Mouse (Mus musculus) spleen, postnatal 36 days (tissue): ENCODE data around the gene Bin2.

Experiments used
- DNase-seq, 2 experiments: peaks; one replicate each; pipeline ENCODE4 v3.0.0; 2022; ENCODE audit warnings: low spot score in 2 of 2, mixed read lengths in 1 of 2

Gene Bin2

GRCm38 (mm10) chr15:100669337-100669736 lies at the start of gene Bin2:
Bin2 (minus strand) TSS chr15:100669553.
- DNase-seq: peak; percentile 89 to 92

- no peak for DNase-seq
Measured at GRCm38 (mm10) chr15:100718572-100718971, 49.2 kb upstream of the Bin2 start.

GRCm38 (mm10) chr15:100717933-100718332 lies 48.6 kb upstream of the Bin2 start:
- DNase-seq: no peak

- DNase-seq: no peak
Measured at GRCm38 (mm10) chr15:100715399-100715993, 46.1 kb upstream of the Bin2 start.

DNA sequence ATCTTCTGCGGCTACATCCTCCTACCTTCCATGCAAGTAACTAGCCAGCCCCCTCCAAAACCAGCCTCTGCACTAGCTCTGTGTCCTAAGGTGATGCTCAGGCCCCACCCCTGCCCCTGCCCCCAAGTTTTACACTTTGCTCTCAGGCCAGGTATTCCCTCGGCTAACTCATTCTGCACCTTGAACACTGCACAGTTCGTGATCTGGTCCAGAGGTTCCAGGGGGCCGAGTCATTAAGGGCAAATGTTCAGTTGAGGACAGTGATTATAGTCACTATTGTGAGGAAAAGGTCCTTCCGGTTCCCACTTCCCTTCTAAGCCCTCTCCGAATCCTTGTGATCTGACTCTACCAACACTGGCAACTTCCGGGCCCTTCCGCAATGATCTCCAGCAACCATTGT lies 45.1 kb upstream of the Bin2 start:
- no peak for DNase-seq

GRCm38 (mm10) chr15:100710838-100711237 lies 41.5 kb upstream of the Bin2 start:
- DNase-seq: no peak

DNA sequence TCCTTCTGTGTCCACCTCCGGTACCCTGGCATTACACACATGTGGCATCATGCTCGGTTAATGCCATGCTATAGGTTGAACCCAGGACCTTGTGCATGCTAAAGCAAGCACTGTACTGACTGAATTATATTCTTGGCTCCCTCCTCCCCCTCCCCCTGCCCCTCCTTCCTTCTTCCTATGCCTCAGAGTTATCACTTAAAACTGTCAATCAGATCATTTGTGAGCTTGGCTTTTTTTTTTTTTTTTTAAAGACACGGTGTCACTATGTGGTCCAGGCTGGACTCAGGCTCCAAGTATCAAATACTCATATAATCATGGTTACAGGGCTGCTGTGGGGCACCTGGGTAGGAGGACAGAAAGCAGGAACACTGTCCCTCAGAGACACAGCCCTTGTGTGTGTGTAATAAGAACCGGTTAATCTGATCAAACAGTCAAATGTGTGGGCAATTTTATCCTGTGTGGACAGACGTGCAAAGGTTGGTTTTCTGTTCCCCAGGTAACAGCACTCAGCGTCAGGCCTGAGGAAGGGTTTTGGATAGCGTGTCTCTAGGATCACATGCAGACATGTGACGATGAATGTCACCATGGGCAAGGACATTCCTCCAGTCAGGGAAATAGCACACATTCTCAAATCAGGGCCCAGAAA lies 39.2 kb upstream of the Bin2 start:
- DNase-seq: no peak

- peak; percentile 92 for DNase-seq
Measured at GRCm38 (mm10) chr15:100706226-100706625, 36.9 kb upstream of the Bin2 start.

DNA sequence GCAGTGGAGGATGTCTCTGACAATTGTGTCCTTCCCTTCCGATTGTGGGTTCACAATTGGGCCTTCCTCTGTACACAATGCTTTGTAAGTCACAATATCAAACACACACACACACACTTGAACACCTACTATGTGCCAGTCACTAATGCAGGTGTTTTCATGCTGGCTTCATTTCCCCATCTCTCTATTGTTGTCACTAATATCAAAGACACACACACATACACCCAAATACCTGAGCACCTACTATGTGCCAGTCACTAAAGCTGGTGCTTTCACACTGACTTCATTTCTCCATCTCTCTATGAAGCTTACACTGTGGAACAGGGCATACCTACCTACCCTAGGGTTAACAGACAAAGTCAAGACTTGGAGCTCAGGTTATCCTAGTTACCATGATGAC lies 36.0 kb upstream of the Bin2 start:
- DNase-seq: no peak

- DNase-seq: peak in 1 of 2 experiments; percentile 17
Measured at GRCm38 (mm10) chr15:100703913-100704312, 34.6 kb upstream of the Bin2 start.

- no peak for DNase-seq
Measured at GRCm38 (mm10) chr15:100701856-100702255, 32.5 kb upstream of the Bin2 start.

DNA sequence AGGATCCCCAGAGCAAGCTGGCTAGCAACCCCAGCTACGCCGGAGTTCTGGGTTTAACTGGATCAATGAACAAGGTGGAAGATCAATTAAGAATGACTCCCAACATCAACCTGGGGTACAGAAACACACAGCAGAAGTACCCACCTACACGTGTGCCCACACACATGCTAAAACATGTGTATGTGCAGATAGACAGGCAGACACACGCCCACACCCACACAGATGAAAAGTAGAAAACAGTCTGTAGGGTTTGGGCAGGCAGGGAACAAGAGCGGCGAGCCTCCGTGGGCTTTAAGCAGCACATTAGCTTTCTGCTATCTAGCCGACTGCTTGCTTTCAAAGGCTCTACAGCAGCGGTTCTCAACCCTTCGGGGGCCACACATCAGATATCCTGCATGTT lies 31.8 kb upstream of the Bin2 start:
- DNase-seq: no peak

- no peak for DNase-seq
Measured at GRCm38 (mm10) chr15:100700424-100700823, 31.1 kb upstream of the Bin2 start.

- peak in 1 of 2 experiments; percentile 39 for DNase-seq
Measured at GRCm38 (mm10) chr15:100699386-100699785, 30.0 kb upstream of the Bin2 start.

- no peak for DNase-seq
Measured at GRCm38 (mm10) chr15:100698078-100698477, 28.7 kb upstream of the Bin2 start.

GRCm38 (mm10) chr15:100694406-100694805 lies 25.1 kb upstream of the Bin2 start:
- DNase-seq: no peak

DNA sequence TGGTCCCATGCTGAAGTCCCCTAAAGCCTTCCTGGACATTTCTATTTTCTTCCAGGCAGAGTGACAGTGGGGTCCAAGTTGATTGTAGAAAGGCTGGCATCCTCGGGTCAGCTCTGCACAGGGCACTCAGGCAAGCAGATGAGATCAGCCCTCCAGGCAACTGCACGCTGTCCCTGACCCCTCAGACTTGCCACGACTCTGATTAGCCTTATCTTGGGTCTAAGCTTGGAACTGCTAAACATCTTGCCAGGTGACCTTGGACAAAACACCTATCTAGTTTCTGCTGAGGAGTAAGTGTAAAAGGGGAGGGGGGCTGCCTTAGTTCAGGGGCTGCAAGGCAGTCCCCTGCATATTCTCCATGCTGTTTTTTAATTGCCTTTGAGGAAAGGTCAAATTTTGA lies 22.6 kb upstream of the Bin2 start:
- no peak for DNase-seq

GRCm38 (mm10) chr15:100687430-100687971 lies 18.1 kb upstream of the Bin2 start, which contains the start of gene Cela1:
Cela1 (minus strand) TSS chr15:100687921.
- no peak for DNase-seq

DNA sequence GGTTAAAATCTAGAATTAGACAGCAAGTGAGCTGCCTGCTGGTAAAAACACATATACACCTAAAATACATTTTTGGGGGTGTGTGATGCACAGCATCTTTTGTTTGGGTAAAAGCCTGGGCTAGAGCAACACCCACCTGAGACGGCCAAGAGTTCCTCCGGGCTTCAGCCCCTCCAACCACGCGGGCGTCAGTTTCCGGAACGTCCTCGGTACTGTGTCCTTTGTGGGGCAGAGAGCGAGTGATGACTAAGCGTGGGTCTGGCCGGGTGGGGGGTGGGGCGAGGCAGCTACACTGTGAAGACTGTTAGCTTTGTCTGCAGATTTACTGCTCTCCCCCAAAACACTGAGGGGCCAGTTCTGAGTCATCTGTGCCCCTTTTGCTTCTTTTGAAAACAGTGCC lies 17.6 kb upstream of the Bin2 start:
- DNase-seq: peak in 1 of 2 experiments; percentile 45

- DNase-seq: no peak
Measured at GRCm38 (mm10) chr15:100686434-100686833, 17.1 kb upstream of the Bin2 start.

DNA sequence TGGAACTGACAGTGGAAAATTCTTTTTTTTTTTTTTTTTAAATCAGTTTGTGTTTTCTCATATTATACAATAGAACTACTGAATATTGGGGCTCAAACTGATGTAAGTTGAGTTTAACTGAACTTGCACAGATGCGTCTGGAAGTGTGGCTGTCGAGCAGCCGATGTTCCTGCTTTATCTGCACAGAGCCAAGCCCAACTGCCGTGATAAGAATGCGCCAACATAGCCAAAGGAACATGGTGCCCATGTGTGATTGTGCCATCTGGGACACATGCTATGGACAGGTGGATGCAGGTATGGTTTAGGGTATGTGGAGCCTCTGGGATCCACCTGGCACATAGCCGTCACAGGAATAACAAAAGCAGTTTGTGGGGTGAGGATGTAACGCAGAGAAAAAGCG lies 16.5 kb upstream of the Bin2 start:
- DNase-seq: no peak

DNA sequence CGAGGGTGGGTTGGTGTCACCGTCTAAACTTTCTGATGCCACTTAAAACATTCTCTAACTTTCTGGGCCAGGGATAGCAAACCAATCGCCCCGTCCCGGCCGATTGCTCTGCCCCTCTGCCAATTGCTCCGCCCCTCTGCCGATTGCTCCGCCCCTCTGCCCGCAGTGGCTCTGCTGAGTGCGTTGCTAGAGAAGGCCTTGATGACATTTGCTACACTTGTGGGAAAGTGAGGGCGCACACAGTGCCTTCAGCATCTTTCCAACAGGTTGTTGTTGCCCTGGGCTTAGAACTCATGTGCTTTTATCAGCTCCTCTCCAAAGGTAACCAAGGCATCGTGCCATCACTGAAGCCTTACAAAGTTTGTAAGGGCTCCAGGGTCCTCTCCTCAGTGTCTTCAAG lies 15.9 kb upstream of the Bin2 start:
- no peak for DNase-seq

DNA sequence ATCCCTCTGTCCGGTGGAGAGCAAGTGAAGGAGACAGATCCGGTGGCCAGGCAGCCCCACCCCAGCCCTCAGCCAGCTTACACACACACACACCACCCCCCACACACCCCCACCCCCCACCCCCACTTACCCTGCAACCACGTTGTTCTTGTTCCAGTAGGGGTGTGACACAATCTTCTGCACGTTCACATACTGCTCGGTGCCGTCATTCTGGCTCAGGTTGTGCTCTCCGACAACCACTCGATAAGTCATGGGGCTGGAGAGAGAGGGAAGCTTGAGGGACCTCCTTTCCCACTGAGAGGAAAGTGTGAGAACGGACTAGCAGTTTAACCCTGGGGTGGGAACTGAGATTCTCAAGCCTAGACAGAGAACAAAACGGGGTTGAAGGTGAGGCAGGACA lies 15.1 kb upstream of the Bin2 start:
- DNase-seq: no peak
